Mouse (Mus musculus): ENCODE measurements around the gene Gbgt1. TPM values are rescaled to one million over a fixed set of nuclear protein-coding genes. Genes with fewer than 3 reads are reported as not detected.
A peak's percentile ranks its signal among the peaks of the same experiment; 100 is the strongest.

Gbgt1 gene
- polyA plus RNA-seq, 1 experiment, result 4.7 TPM

DNA sequence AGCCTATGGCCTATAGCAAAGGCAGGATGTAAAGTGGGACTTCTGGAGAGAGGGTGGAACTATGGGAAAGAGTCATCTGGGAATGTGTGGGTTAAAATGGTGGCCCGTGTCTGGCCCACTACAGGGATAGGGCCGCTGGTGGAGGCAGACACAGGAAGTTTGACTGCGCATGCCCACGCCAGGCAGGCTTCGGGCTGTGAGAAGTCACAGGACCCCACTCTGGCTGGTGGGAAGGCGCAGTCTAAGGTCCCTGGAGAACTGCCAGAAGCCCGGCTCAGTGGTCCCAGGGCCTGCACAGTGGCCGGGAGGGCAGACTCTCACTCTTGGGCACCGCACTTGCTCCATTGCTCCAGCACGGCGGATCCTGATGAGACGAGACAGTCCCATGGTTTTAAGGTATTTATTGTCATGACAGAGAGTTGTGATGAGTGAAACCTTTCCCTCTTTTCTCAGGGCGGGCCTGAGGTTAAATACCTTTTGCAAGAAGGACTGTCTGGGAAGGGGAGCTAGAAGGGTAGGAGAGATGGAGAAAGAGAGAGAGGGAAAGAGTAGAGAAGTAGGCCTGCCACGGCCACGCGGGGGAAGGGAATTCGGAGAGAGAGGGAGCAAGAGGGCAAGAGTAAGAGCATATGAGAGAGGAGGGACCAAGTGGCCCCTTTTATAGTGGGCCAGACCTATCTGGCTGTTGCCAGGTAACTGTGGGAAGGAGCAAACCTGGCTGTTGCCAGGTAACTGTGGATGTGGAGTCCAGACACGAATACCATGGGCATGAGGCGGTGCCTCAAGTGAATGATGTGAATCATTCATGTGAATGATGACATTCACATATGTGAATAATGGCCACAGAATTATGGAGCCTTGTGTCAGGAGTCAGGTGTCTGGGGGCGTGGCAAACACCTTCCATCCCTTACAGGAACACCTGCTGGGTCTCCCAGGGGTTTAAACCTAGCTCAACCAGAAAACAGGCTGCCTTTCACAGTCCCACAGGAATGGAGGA, 17.2 kb upstream of the Gbgt1 start:
- Histone ChIP-seq H3K27me3 (ENCODE audit: control insufficient read depth, insufficient read depth, low read length) (no peaks in the 10 kb centered on the region), H3K36me3 (ENCODE audit: control insufficient read depth, insufficient read depth, low read length) (no peaks in the 10 kb centered on the region), H3K27ac (ENCODE audit: insufficient read depth, low read depth, low read length) (no peak overlapping the region), H3K4me1 (ENCODE audit: control insufficient read depth, insufficient read depth, insufficient read length, low read length) (no peaks in the 10 kb centered on the region; the same call in 1 of the 2 replicates), H3K4me3 (ENCODE audit: low read depth, low read length) (peak overlapping the region; percentile 59)
- no peak for TF ChIP-seq POLR2A (IDR thresholded peaks at IDR 0.05; ENCODE audit: low read depth, low read length)
- no peak for TF ChIP-seq CTCF (IDR thresholded peaks at IDR 0.05; ENCODE audit: extremely low read depth, insufficient read length, insufficient replicate concordance, low read depth, low read length)
- 60% methylated on average over 20 of the region's 20 CpGs for WGBS

DNA sequence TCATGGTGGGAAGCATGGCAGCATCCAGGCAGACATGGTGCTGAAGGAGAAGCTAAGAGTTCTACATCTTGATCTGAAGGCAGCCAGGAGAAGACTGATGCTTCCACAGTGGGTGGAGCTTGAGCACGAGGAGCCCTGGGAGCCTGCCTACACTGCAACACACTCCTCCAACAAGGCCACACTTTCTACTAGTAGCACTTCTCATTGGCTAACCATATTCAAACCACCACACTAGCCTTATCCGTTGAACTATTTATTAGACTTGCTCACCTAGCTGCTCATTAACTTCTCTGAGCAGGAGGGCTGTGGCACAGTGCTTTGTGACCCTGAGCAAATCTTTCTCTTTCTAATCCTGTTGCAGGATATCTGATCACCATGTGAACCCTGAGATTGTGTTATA, 12.8 kb upstream of the Gbgt1 start:
- no peak overlapping the region for H3K4me3 ChIP-seq (ENCODE audit: low read depth, low read length)
- no peak for TF ChIP-seq CTCF (IDR thresholded peaks at IDR 0.05; ENCODE audit: extremely low read depth, insufficient read length, insufficient replicate concordance, low read depth, low read length)
- no peak for TF ChIP-seq POLR2A (IDR thresholded peaks at IDR 0.05; ENCODE audit: low read depth, low read length)
- no peaks in the 10 kb centered on the region; the same call in 1 of the 2 replicates for H3K4me1 ChIP-seq (ENCODE audit: control insufficient read depth, insufficient read depth, insufficient read length, low read length)
- no peak overlapping the region for H3K27ac ChIP-seq (ENCODE audit: insufficient read depth, low read depth, low read length)
- no peaks in the 10 kb centered on the region for H3K36me3 ChIP-seq (ENCODE audit: control insufficient read depth, insufficient read depth, low read length)
- 27% methylated on average over 2 of the region's 2 CpGs for WGBS
- no peaks in the 10 kb centered on the region for H3K27me3 ChIP-seq (ENCODE audit: control insufficient read depth, insufficient read depth, low read length)

- TF ChIP-seq POLR2A (IDR thresholded peaks at IDR 0.05; ENCODE audit: low read depth, low read length) (no peak), CTCF (IDR thresholded peaks at IDR 0.05; ENCODE audit: extremely low read depth, insufficient read length, insufficient replicate concordance, low read depth, low read length) (no peak)
- WGBS, result 72% methylated on average over 2 of the region's 2 CpGs
- H3K27ac ChIP-seq (ENCODE audit: insufficient read depth, low read depth, low read length), result no peak overlapping the region
Observed at GRCm38 (mm10) chr2:28494521-28494920, 2.2 kb upstream of the Gbgt1 start.

DNA sequence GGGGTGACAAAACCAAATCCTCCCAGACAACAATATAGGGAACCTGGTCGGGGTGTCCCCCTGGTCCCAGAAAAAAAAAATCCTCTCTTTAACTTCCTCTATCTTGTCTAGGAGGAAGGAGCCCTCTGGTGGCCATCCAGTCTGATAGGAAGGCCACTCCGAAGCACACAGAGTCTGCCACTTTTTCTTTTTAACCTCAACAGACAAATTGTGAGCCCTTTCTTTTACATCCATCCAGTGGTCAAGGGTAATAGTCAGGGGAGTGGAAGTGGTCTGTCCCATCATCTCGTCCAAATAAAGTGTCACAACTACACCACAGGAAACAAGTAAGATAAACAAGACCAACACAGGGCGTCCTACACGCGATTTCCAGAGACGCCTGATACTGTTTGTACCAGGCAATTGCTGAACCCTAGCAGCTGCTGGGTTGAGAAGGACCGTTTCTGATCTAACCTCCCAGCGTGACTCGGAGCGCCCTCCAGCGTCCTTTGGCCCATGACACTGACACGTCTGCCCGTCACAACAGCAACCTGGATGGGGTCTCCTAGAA, 1.4 kb upstream of the Gbgt1 start:
- TF ChIP-seq CTCF (IDR thresholded peaks at IDR 0.05; ENCODE audit: extremely low read depth, insufficient read length, insufficient replicate concordance, low read depth, low read length), result peak; percentile 41; the same call in 1 of the 2 replicates
- TF ChIP-seq POLR2A (IDR thresholded peaks at IDR 0.05; ENCODE audit: low read depth, low read length), result no peak
- Histone ChIP-seq H3K27ac (ENCODE audit: insufficient read depth, low read depth, low read length) (no peak overlapping the region), H3K36me3 (ENCODE audit: control insufficient read depth, insufficient read depth, low read length) (no peaks in the 10 kb centered on the region), H3K27me3 (ENCODE audit: control insufficient read depth, insufficient read depth, low read length) (no peaks in the 10 kb centered on the region), H3K4me3 (ENCODE audit: low read depth, low read length) (peak overlapping the region; percentile 26; the same call in 1 of the 2 replicates), H3K4me1 (ENCODE audit: control insufficient read depth, insufficient read depth, insufficient read length, low read length) (peaks cover 13% of the 10 kb centered on the region)
- 68% methylated on average over 14 of the region's 14 CpGs for whole genome bisulfite sequencing

More at GRCm38 (mm10) chr2:28494521-28494920, 2.2 kb upstream of the Gbgt1 start:
- no peaks in the 10 kb centered on the region for H3K36me3 ChIP-seq (ENCODE audit: control insufficient read depth, insufficient read depth, low read length)
- peaks cover 13% of the 10 kb centered on the region for H3K4me1 ChIP-seq (ENCODE audit: control insufficient read depth, insufficient read depth, insufficient read length, low read length)
- no peak overlapping the region for H3K4me3 ChIP-seq (ENCODE audit: low read depth, low read length)
- no peaks in the 10 kb centered on the region for H3K27me3 ChIP-seq (ENCODE audit: control insufficient read depth, insufficient read depth, low read length)

DNA sequence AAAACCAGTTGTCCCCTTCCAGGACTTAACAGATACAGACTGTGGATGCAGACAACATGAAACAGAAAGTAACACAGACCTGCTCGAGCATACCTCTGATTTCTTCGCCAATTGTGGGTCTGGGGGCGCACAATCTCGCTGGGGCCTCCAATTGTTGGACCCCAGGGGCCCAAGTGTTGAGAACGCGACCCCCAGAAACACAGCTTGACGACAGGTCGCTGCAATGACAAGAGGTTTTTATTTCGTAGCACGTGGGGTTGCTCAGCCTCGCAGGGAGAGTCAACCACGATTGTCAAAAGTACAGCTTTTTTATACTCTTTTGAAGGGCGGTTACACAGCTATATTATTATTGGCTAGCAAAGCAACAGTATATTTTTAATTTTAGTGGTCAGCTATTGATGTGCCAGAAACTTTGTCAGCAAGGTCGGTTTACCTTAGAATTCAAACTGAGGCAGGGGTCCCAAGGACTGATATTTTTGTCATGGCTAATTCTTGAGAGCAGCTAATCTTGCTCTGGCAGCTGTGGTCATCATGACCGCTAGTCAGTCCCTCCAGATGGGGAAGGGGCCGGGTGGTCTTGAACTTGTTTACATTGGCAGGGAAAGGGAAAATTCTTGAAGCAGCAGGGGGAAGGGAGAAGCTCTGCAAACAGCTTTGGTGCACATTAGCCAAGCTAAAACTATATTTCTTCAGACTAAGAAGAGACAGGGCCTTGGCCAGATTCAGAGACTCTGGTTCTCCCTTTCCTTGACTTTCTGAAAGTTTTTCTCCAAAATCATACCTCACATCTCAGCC, 693 bp upstream of the Gbgt1 start:
- no peaks in the 10 kb centered on the region for H3K27me3 ChIP-seq (ENCODE audit: control insufficient read depth, insufficient read depth, low read length)
- H3K4me1 ChIP-seq (ENCODE audit: control insufficient read depth, insufficient read depth, insufficient read length, low read length), result peaks cover 13% of the 10 kb centered on the region
- no peaks in the 10 kb centered on the region for H3K36me3 ChIP-seq (ENCODE audit: control insufficient read depth, insufficient read depth, low read length)
- H3K27ac ChIP-seq (ENCODE audit: insufficient read depth, low read depth, low read length), result no peak overlapping the region
- 84% methylated on average over 16 of the region's 16 CpGs for WGBS
- TF ChIP-seq POLR2A (IDR thresholded peaks at IDR 0.05; ENCODE audit: low read depth, low read length) (no peak), CTCF (IDR thresholded peaks at IDR 0.05; ENCODE audit: extremely low read depth, insufficient read length, insufficient replicate concordance, low read depth, low read length) (no peak)
- H3K4me3 ChIP-seq (ENCODE audit: low read depth, low read length), result peak overlapping the region; percentile 26

GRCm38 (mm10) chr2:28497561-28497960, 870 bp downstream of the Gbgt1 start:
- peak overlapping the region; percentile 54; the same call in 1 of the 2 replicates for H3K4me3 ChIP-seq (ENCODE audit: low read depth, low read length)
- peaks cover 13% of the 10 kb centered on the region for H3K4me1 ChIP-seq (ENCODE audit: control insufficient read depth, insufficient read depth, insufficient read length, low read length)
- no peaks in the 10 kb centered on the region for H3K27me3 ChIP-seq (ENCODE audit: control insufficient read depth, insufficient read depth, low read length)
- no peaks in the 10 kb centered on the region for H3K36me3 ChIP-seq (ENCODE audit: control insufficient read depth, insufficient read depth, low read length)
- 80% methylated on average over 5 of the region's 5 CpGs for WGBS
- TF ChIP-seq POLR2A (IDR thresholded peaks at IDR 0.05; ENCODE audit: low read depth, low read length) (no peak), CTCF (IDR thresholded peaks at IDR 0.05; ENCODE audit: extremely low read depth, insufficient read length, insufficient replicate concordance, low read depth, low read length) (no peak)
- H3K27ac ChIP-seq (ENCODE audit: insufficient read depth, low read depth, low read length), result no peak overlapping the region

Data from small intestine, adult 2 months (tissue).